Mouse (Mus musculus) lung, adult 18-20 months (tissue): ENCODE results near the gene Pdgfra.

Experiments
- DNase-seq, 2 experiments: peaks; one replicate each; pipeline ENCODE4 v3.0.0; 2022; ENCODE audit warnings: mixed read lengths in 2 of 2

The Pdgfra gene

GRCm38 (mm10) chr5:75155741-75156553 is 3.9 kb downstream of the Pdgfra start:
- peak; percentile 78 to 83 for DNase-seq

GRCm38 (mm10) chr5:75156554-75157036 is 4.5 kb downstream of the Pdgfra start:
- peak in 1 of 2 experiments; percentile 10 for DNase-seq

GRCm38 (mm10) chr5:75157038-75157437 is 4.9 kb downstream of the Pdgfra start:
- DNase-seq, result peak; percentile 60 to 65

- no peak for DNase-seq
Measured at GRCm38 (mm10) chr5:75160530-75161170, 8.6 kb downstream of the Pdgfra start.

GRCm38 (mm10) chr5:75161586-75161985 is 9.5 kb downstream of the Pdgfra start:
- no peak for DNase-seq

- no peak for DNase-seq
Measured at GRCm38 (mm10) chr5:75163289-75163951, 11.3 kb downstream of the Pdgfra start.

- DNase-seq, result no peak
Measured at GRCm38 (mm10) chr5:75164688-75165087, 12.6 kb downstream of the Pdgfra start.

GRCm38 (mm10) chr5:75169837-75170236 is 17.7 kb downstream of the Pdgfra start:
- DNase-seq, result no peak

GRCm38 (mm10) chr5:75171859-75172258 is 19.8 kb downstream of the Pdgfra start:
- no peak for DNase-seq

GRCm38 (mm10) chr5:75179249-75179648 is 27.2 kb downstream of the Pdgfra start:
- no peak for DNase-seq

- DNase-seq, result no peak
Measured at GRCm38 (mm10) chr5:75179726-75180290, 27.7 kb downstream of the Pdgfra start.

GRCm38 (mm10) chr5:75183653-75184052 is 31.6 kb downstream of the Pdgfra start:
- no peak for DNase-seq

GRCm38 (mm10) chr5:75184112-75184511 is 32.0 kb downstream of the Pdgfra start:
- no peak for DNase-seq

GRCm38 (mm10) chr5:75184693-75185235 is 32.7 kb downstream of the Pdgfra start:
- peak in 1 of 2 experiments; percentile 5 for DNase-seq

- peak in 1 of 2 experiments; percentile 5 for DNase-seq
Measured at GRCm38 (mm10) chr5:75185584-75185983, 33.5 kb downstream of the Pdgfra start.

GRCm38 (mm10) chr5:75189319-75189987 is 37.4 kb downstream of the Pdgfra start:
- no peak for DNase-seq

GRCm38 (mm10) chr5:75193107-75193506 is 41.0 kb downstream of the Pdgfra start:
- DNase-seq, result no peak

- DNase-seq, result no peak
Measured at GRCm38 (mm10) chr5:75198413-75198812, 46.3 kb downstream of the Pdgfra start.

- DNase-seq, result no peak
Measured at GRCm38 (mm10) chr5:75199698-75200365, 47.7 kb downstream of the Pdgfra start.

- DNase-seq, result no peak
Measured at GRCm38 (mm10) chr5:75200366-75200724, 48.3 kb downstream of the Pdgfra start.

- DNase-seq, result no peak
Measured at GRCm38 (mm10) chr5:75207905-75208304, 55.8 kb downstream of the Pdgfra start.

GRCm38 (mm10) chr5:75209966-75210365 is 57.9 kb downstream of the Pdgfra start:
- peak in 1 of 2 experiments; percentile 34 for DNase-seq
